Mouse (Mus musculus) neural tube, embryonic 11.5 days (tissue): ENCODE measurements at regions not wholly inside any gene's neighbourhood (a gene's known extent, or its start where the extent isn't known, plus 50 kb on each side); places are given as distances from the start of the nearest gene placed in this dataset.
A peak's percentile ranks its signal among the peaks of the same experiment; 100 is the strongest.

ENCODE experiments used
- ATAC-seq: fragments of 200-750 bp; cut with Nextera tagmentation; 2 replicates; pipeline ENCODE4 v1.8.0; 2017; ENCODE audit warnings: moderate number of reproducible peaks, mild to moderate bottlenecking, moderate TSS enrichment, moderate library complexity; ENCODE audit not compliant: insufficient read depth, low FRiP score, low TSS enrichment
- DNase-seq: peaks from one replicate; pipeline ENCODE4 v3.0.0-alpha.2; 2015; ENCODE audit warnings: low spot score
- H3K27ac ChIP-seq: fragments of 300-500 bp; sonication (generic); 2 replicates; pipeline ENCODE4 v1.5.1; 2014; ENCODE audit warnings: low read depth, mild to moderate bottlenecking, low read length
- H3K27me3 ChIP-seq: fragments of 300-500 bp; sonication (generic); 2 replicates; pipeline ENCODE4 v1.6.1; 2014; ENCODE audit warnings: mild to moderate bottlenecking, low read length, mixed read lengths; ENCODE audit not compliant: control insufficient read depth, insufficient read depth
- H3K36me3 ChIP-seq: fragments of 300-500 bp; sonication (generic); 2 replicates; pipeline ENCODE4 v1.6.1; 2014; ENCODE audit warnings: mild to moderate bottlenecking, low read length, moderate library complexity, mixed read lengths; ENCODE audit not compliant: control insufficient read depth, insufficient read depth
- H3K4me1 ChIP-seq: fragments of 300-500 bp; sonication (generic); 2 replicates; pipeline ENCODE4 v1.6.1; 2014; ENCODE audit warnings: low read length, mixed read lengths; ENCODE audit not compliant: control insufficient read depth, insufficient read depth
- H3K4me2 ChIP-seq: fragments of 300-500 bp; sonication (generic); 2 replicates; pipeline ENCODE4 v1.6.1; 2014; ENCODE audit warnings: low read depth, mild to moderate bottlenecking, moderate library complexity
- H3K4me3 ChIP-seq: fragments of 300-500 bp; sonication (generic); 2 replicates; pipeline ENCODE4 v1.5.1; 2014; ENCODE audit warnings: low read depth, low read length
- H3K9ac ChIP-seq: fragments of 300-500 bp; sonication (generic); 2 replicates; pipeline ENCODE4 v1.6.1; 2014; ENCODE audit warnings: mild to moderate bottlenecking, low read length
- H3K9me3 ChIP-seq: fragments of 300-500 bp; sonication (generic); 2 replicates; pipeline ENCODE4 v1.6.1; 2016; ENCODE audit warnings: low read length; ENCODE audit not compliant: control insufficient read depth
- WGBS: fragments of 180-500 bp; shearing (Covaris S2); extraction: QIAGEN DNeasy Blood & Tissue Kit; methylation state at CpG from one replicate; pipeline ENCODE4 v1.1.7; 2014; 5-methylcytosine and 5-hydroxymethylcytosine counted together

GRCm38 (mm10) chr17:78023507-78024355 is 176.3 kb upstream of the Crim1 start:
- H3K27me3 ChIP-seq: no peaks in the 10 kb centered on the region
- peaks cover 11% of the 10 kb centered on the region; the same call in 1 of the 2 replicates for H3K4me1 ChIP-seq
- no peaks in the 10 kb centered on the region for H3K36me3 ChIP-seq
- no peak overlapping the region for H3K4me2 ChIP-seq
- DNase-seq: peak; percentile 21
- no peak overlapping the region for H3K9ac ChIP-seq
- H3K9me3 ChIP-seq: no peaks in the 10 kb centered on the region
- no peak overlapping the region for H3K4me3 ChIP-seq
- peak; percentile 18; the same call in 1 of the 2 replicates for ATAC-seq
- 39% methylated on average over 8 of the region's 8 CpGs for WGBS
- peak overlapping the region; percentile 72; the same call in 1 of the 2 replicates for H3K27ac ChIP-seq

DNA sequence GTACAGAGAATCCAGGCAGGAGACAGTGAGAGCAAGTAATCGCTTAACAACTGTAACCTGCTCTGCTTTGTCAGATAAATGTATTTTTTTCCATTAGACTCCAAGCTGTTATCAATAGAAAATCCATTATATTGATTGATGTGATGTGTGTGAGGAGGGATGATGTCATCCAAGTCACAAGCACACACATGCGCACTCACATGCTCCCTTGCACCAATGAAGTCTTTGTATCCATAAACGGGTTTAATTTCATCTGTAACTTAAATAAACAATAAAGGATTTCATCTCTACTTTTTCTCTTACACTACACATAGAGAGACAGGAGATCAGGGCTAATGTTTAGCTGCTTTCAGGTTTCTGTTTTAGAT is 175.7 kb upstream of the Crim1 start:
- no peak overlapping the region for H3K9ac ChIP-seq
- ATAC-seq: 0 out of 2 replicates have a peak, but pooled peaks have one; percentile 45
- no peaks in the 10 kb centered on the region for H3K27me3 ChIP-seq
- H3K36me3 ChIP-seq: no peaks in the 10 kb centered on the region
- 57% methylated on average over 3 of the region's 3 CpGs for WGBS
- H3K4me2 ChIP-seq: no peak overlapping the region
- no peak overlapping the region for H3K4me3 ChIP-seq
- H3K27ac ChIP-seq: peak overlapping the region; percentile 72; the same call in 1 of the 2 replicates
- peaks cover 11% of the 10 kb centered on the region; the same call in 1 of the 2 replicates for H3K4me1 ChIP-seq
- no peaks in the 10 kb centered on the region for H3K9me3 ChIP-seq
- no peak for DNase-seq

- no peaks in the 10 kb centered on the region for H3K9me3 ChIP-seq
- peaks cover 11% of the 10 kb centered on the region; the same call in 1 of the 2 replicates for H3K4me1 ChIP-seq
- no peak overlapping the region for H3K4me2 ChIP-seq
- H3K9ac ChIP-seq: no peak overlapping the region
- H3K27ac ChIP-seq: 0 out of 2 replicates have a peak overlapping the region, but pooled peaks have one; percentile 20
- H3K36me3 ChIP-seq: no peaks in the 10 kb centered on the region
- 42% methylated on average over 7 of the region's 7 CpGs for WGBS
- H3K27me3 ChIP-seq: no peaks in the 10 kb centered on the region
- DNase-seq (peak; percentile 25), ATAC-seq (no peak)
- no peak overlapping the region for H3K4me3 ChIP-seq
These were observed 174.8 kb upstream of the Crim1 start for GRCm38 (mm10) chr17:78025294-78025693.

- Histone ChIP-seq H3K36me3 (no peaks in the 10 kb centered on the region), H3K27ac (no peak overlapping the region), H3K27me3 (no peaks in the 10 kb centered on the region), H3K4me3 (no peak overlapping the region), H3K4me1 (no peaks in the 10 kb centered on the region), H3K9ac (no peak overlapping the region), H3K4me2 (no peak overlapping the region), H3K9me3 (no peaks in the 10 kb centered on the region)
- DNase-seq (no peak), ATAC-seq (no peak)
- WGBS: 84% methylated on average over 3 of the region's 3 CpGs
These were observed 164.4 kb upstream of the Crim1 start for GRCm38 (mm10) chr17:78035648-78036047.

- no peak for DNase-seq
- H3K36me3 ChIP-seq: no peaks in the 10 kb centered on the region
- no peak overlapping the region for H3K4me2 ChIP-seq
- H3K9ac ChIP-seq: no peak overlapping the region
- no peaks in the 10 kb centered on the region for H3K4me1 ChIP-seq
- ATAC-seq: no peak
- H3K4me3 ChIP-seq: no peak overlapping the region
- no peak overlapping the region for H3K27ac ChIP-seq
- no peaks in the 10 kb centered on the region for H3K27me3 ChIP-seq
- 67% methylated on average over 1 of the region's 1 CpGs for WGBS
- no peaks in the 10 kb centered on the region for H3K9me3 ChIP-seq
These were observed 159.7 kb upstream of the Crim1 start for GRCm38 (mm10) chr17:78040338-78040737.

DNA sequence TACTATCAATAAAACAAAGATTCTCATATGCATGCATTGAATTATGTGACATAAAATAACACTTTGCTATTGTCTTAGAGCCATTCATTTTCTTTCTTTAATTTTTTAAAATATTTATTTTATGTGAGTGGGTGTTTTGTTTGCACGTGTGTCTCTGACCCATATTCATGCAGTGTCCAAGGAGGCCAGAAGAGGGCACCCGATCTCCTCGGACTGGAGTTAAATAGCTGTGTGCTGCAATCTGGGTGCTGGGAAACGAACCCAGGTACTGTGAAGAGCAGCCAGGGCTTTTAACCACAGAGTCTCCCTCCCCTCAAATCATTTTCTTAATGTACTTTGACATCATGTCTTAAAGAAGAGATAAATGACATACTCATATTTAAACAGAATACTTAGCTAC is 158.8 kb upstream of the Crim1 start:
- DNase-seq: no peak
- Histone ChIP-seq H3K36me3 (no peaks in the 10 kb centered on the region), H3K4me3 (no peak overlapping the region), H3K27ac (no peak overlapping the region), H3K27me3 (no peaks in the 10 kb centered on the region), H3K9me3 (no peaks in the 10 kb centered on the region), H3K4me2 (no peak overlapping the region), H3K9ac (no peak overlapping the region), H3K4me1 (no peaks in the 10 kb centered on the region)
- no peak for ATAC-seq
- WGBS: 81% methylated on average over 4 of the region's 4 CpGs

- H3K27ac ChIP-seq: no peak overlapping the region
- no peaks in the 10 kb centered on the region for H3K36me3 ChIP-seq
- no peak overlapping the region for H3K9ac ChIP-seq
- no peaks in the 10 kb centered on the region for H3K27me3 ChIP-seq
- DNase-seq (no peak), ATAC-seq (no peak)
- no peaks in the 10 kb centered on the region for H3K9me3 ChIP-seq
- no peaks in the 10 kb centered on the region for H3K4me1 ChIP-seq
- H3K4me2 ChIP-seq: no peak overlapping the region
- 87% methylated on average over 9 of the region's 9 CpGs for WGBS
- H3K4me3 ChIP-seq: no peak overlapping the region
These were observed 150.3 kb upstream of the Crim1 start for GRCm38 (mm10) chr17:78049766-78050165.

DNA sequence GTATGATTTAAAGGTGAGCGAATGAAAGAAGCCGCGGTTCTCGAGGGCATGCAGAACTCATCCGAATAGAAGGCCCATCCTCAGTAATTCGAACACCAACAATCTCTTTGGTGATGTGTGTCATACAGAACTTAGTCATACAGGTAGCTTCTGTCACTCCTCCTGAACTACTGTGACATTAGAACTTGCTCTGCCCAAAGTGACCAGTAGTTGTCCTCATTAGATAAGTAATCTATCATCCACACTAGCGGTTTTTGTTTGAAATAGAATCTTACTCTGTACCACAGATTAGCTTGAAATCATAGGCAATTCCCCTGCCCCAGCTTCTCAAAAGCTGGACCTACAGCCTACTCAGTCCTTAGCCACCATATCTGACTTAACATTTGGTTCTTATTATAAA is 149.8 kb upstream of the Crim1 start:
- no peak overlapping the region for H3K27ac ChIP-seq
- H3K4me1 ChIP-seq: no peaks in the 10 kb centered on the region
- DNase-seq (no peak), ATAC-seq (no peak)
- H3K4me2 ChIP-seq: no peak overlapping the region
- no peaks in the 10 kb centered on the region for H3K9me3 ChIP-seq
- H3K4me3 ChIP-seq: no peak overlapping the region
- 89% methylated on average over 7 of the region's 7 CpGs for WGBS
- H3K36me3 ChIP-seq: no peaks in the 10 kb centered on the region
- H3K9ac ChIP-seq: no peak overlapping the region
- no peaks in the 10 kb centered on the region for H3K27me3 ChIP-seq

DNA sequence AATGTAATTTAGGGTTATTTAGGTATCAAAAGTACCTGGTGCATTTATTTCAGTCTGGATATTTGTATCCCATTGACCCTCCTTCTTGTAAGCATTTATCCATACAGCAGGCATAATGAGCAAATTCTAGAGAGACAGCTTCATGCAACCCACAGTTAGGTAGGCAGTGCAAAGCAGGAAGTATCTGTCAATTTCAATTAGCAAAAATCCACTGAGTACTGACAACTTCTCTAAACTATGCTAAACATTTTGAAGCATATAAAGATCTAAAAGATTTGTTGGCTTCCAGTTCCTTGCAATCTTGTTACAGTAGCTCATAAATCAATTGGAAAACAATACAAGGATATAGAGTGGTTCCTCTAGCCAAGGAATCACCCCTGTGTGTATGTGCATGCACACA is 124.2 kb upstream of the Crim1 start:
- DNase-seq (no peak), ATAC-seq (no peak)
- H3K9ac ChIP-seq: no peak overlapping the region
- H3K27me3 ChIP-seq: no peaks in the 10 kb centered on the region
- no peaks in the 10 kb centered on the region for H3K36me3 ChIP-seq
- no peaks in the 10 kb centered on the region for H3K4me1 ChIP-seq
- H3K9me3 ChIP-seq: no peaks in the 10 kb centered on the region
- no peak overlapping the region for H3K27ac ChIP-seq
- no peak overlapping the region for H3K4me3 ChIP-seq
- H3K4me2 ChIP-seq: no peak overlapping the region
